Mouse (Mus musculus) megakaryocyte, embryonic 14.5 days (primary cell): Measurements from ENCODE around the gene Tiparp.

Experiments
- FLI1 ChIP-seq: IDR thresholded peaks from 2 replicates; pipeline ENCODE4 v1.6.1; 2012; ENCODE audit warnings: low read length, inconsistent platforms, mixed read lengths
- GATA1 ChIP-seq: IDR thresholded peaks from 3 replicates; pipeline ENCODE4 v1.6.1; 2012; ENCODE audit warnings: mixed read lengths, low read length, inconsistent platforms, borderline replicate concordance

DNA sequence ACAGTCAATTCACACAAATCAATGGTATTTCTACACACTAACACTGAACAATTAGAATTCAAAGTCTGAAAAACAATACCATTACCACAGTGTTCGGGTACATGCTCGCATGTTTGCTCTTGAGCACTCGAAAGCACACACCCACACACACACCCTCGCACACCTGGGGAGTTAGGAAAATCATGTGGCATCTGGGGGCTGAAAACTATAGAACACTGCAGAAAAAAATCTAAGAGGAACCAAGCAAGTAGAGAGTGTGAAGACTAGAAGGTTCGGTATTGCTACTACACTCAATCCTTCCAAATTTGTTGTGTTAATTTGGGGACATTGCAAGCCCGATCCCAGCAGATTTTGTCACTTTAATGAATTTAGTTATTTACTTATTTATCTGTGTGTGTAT is 64.6 kb downstream of the Tiparp start:
- no peak for TF ChIP-seq GATA1
- no peak for TF ChIP-seq FLI1
